Mouse (Mus musculus) limb, embryonic 15.5 days (tissue): ENCODE measurements at regions not wholly inside any gene's neighbourhood (a gene's known extent, or its start where the extent isn't known, plus 50 kb on each side); places are given as distances from the start of the nearest gene placed in this dataset.

Experiments
- ATAC-seq: fragments of 200-750 bp; cut with Nextera tagmentation; 2 replicates; pipeline ENCODE4 v1.8.0; 2017; ENCODE audit warnings: low read depth, moderate TSS enrichment; ENCODE audit not compliant: insufficient number of reproducible peaks, low FRiP score, low TSS enrichment
- H3K27ac ChIP-seq: fragments of 300-500 bp; sonication (generic); 2 replicates; pipeline ENCODE4 v1.5.1; 2015; ENCODE audit warnings: moderate library complexity, mild to moderate bottlenecking, inconsistent platforms
- H3K27me3 ChIP-seq: fragments of 300-500 bp; sonication (generic); 2 replicates; pipeline ENCODE4 v1.6.1; 2015; ENCODE audit warnings: inconsistent platforms
- H3K36me3 ChIP-seq: fragments of 300-500 bp; sonication (generic); 2 replicates; pipeline ENCODE4 v1.6.1; 2015; ENCODE audit warnings: inconsistent platforms
- H3K4me1 ChIP-seq: fragments of 300-500 bp; sonication (generic); 2 replicates; pipeline ENCODE4 v1.6.1; 2015; ENCODE audit warnings: inconsistent platforms
- H3K4me2 ChIP-seq: fragments of 300-500 bp; sonication (generic); 2 replicates; pipeline ENCODE4 v1.6.1; 2015; ENCODE audit warnings: mild to moderate bottlenecking, inconsistent platforms
- H3K4me3 ChIP-seq: fragments of 300-500 bp; sonication (generic); 2 replicates; pipeline ENCODE4 v1.5.1; 2015; ENCODE audit warnings: mild to moderate bottlenecking, inconsistent platforms
- H3K9ac ChIP-seq: fragments of 300-500 bp; sonication (generic); 2 replicates; pipeline ENCODE4 v1.6.1; 2015; ENCODE audit warnings: inconsistent platforms
- H3K9me3 ChIP-seq: fragments of 300-500 bp; sonication (generic); 2 replicates; pipeline ENCODE4 v1.6.1; 2016; ENCODE audit warnings: inconsistent platforms
- WGBS: fragments of 180-500 bp; shearing (Covaris S2); methylation state at CpG from one replicate; pipeline ENCODE4 v1.1.7; 2015; 5-methylcytosine and 5-hydroxymethylcytosine counted together

- Histone ChIP-seq H3K27me3 (no peaks in the 10 kb centered on the region), H3K36me3 (no peaks in the 10 kb centered on the region)
These were observed 1062.8 kb upstream of the Acvr2a start for GRCm38 (mm10) chr2:47750997-47751623.

DNA sequence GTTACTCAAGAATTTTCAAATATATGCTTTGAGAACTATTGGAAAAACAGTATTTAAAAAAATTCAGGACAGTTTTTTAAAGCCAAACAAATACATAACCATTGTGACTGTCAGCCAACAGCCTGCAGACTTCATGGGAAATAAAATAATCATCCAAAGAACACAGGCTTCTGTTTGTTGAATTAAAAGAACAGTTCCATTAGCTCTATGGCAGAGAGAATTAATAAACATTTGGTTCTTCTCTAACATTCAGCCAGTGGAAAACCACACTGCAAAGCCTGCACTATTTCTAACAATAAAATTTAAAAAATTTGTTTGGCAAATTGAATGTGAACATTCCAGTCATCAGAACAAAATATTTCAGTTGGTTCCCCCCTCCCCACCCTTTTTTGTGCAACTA, 1058.2 kb upstream of the Acvr2a start:
- ATAC-seq: no peak
- Histone ChIP-seq H3K27ac (no peak overlapping the region), H3K9me3 (no peaks in the 10 kb centered on the region), H3K27me3 (no peaks in the 10 kb centered on the region), H3K36me3 (no peaks in the 10 kb centered on the region), H3K4me3 (no peak overlapping the region), H3K4me2 (no peak overlapping the region), H3K4me1 (no peaks in the 10 kb centered on the region), H3K9ac (no peak overlapping the region)

More at GRCm38 (mm10) chr2:47750997-47751623, 1062.8 kb upstream of the Acvr2a start:
- WGBS: 77% methylated on average over 4 of the region's 4 CpGs
- H3K4me2 ChIP-seq: no peak overlapping the region
- H3K9ac ChIP-seq: no peak overlapping the region
- no peaks in the 10 kb centered on the region for H3K9me3 ChIP-seq
- ATAC-seq: no peak
- no peak overlapping the region for H3K4me3 ChIP-seq
- H3K27ac ChIP-seq: no peak overlapping the region
- H3K4me1 ChIP-seq: no peaks in the 10 kb centered on the region

- Histone ChIP-seq H3K4me2 (no peak overlapping the region), H3K4me3 (no peak overlapping the region), H3K36me3 (no peaks in the 10 kb centered on the region), H3K27ac (no peak overlapping the region), H3K4me1 (no peaks in the 10 kb centered on the region), H3K9me3 (no peaks in the 10 kb centered on the region), H3K9ac (no peak overlapping the region), H3K27me3 (no peaks in the 10 kb centered on the region)
- 57% methylated on average over 4 of the region's 4 CpGs for WGBS
- ATAC-seq: no peak
These were observed 1057.7 kb upstream of the Acvr2a start for GRCm38 (mm10) chr2:47756248-47756647.

- Histone ChIP-seq H3K36me3 (no peaks in the 10 kb centered on the region), H3K9ac (no peak overlapping the region), H3K27ac (no peak overlapping the region), H3K4me2 (no peak overlapping the region), H3K27me3 (no peaks in the 10 kb centered on the region), H3K4me1 (no peaks in the 10 kb centered on the region), H3K4me3 (no peak overlapping the region), H3K9me3 (no peaks in the 10 kb centered on the region)
- ATAC-seq: no peak
- 39% methylated on average over 1 of the region's 1 CpGs for WGBS
These were observed 1038.1 kb upstream of the Acvr2a start for GRCm38 (mm10) chr2:47775766-47776165.

- Histone ChIP-seq H3K4me1 (no peaks in the 10 kb centered on the region), H3K4me2 (no peak overlapping the region), H3K9me3 (no peaks in the 10 kb centered on the region), H3K36me3 (no peaks in the 10 kb centered on the region), H3K27me3 (no peaks in the 10 kb centered on the region), H3K27ac (no peak overlapping the region), H3K4me3 (no peak overlapping the region), H3K9ac (no peak overlapping the region)
- WGBS: 27% methylated on average over 1 of the region's 1 CpGs
- ATAC-seq: no peak
These were observed 1036.9 kb upstream of the Acvr2a start for GRCm38 (mm10) chr2:47776965-47777364.

DNA sequence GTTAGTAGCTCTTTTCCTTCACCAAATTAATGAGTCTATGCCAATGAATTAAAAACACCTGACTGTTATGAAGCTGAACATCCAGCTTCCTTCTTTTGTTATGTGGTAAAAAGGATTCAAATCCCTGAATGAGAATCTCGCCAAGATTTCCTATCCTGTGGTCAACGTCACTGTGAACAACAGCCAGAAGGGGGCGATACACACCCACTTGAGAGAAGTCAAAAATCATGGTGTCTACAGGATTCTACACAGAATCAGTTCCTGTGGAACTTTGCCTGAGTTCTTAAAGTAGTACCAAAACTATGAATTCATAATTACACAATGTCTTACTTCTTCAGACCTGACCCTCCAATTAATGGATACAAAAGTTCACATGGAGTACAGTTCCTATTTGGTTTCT, 1028.1 kb upstream of the Acvr2a start:
- no peak overlapping the region for H3K9ac ChIP-seq
- H3K36me3 ChIP-seq: no peaks in the 10 kb centered on the region
- no peak overlapping the region for H3K4me2 ChIP-seq
- ATAC-seq: no peak
- no peaks in the 10 kb centered on the region for H3K27me3 ChIP-seq
- H3K9me3 ChIP-seq: no peaks in the 10 kb centered on the region
- no peak overlapping the region for H3K4me3 ChIP-seq
- H3K27ac ChIP-seq: no peak overlapping the region
- no peaks in the 10 kb centered on the region for H3K4me1 ChIP-seq
- WGBS: 11% methylated on average over 3 of the region's 3 CpGs

- ATAC-seq: no peak
- 35% methylated on average over 2 of the region's 2 CpGs for WGBS
- Histone ChIP-seq H3K27ac (no peak overlapping the region), H3K9ac (no peak overlapping the region), H3K4me3 (no peak overlapping the region), H3K36me3 (no peaks in the 10 kb centered on the region), H3K9me3 (no peaks in the 10 kb centered on the region), H3K27me3 (no peaks in the 10 kb centered on the region), H3K4me1 (0 out of 2 replicates have a peak, but pooled peaks cover 2% of the 10 kb centered on the region), H3K4me2 (no peak overlapping the region)
These were observed 991.1 kb upstream of the Acvr2a start for GRCm38 (mm10) chr2:47822746-47823271.

- Histone ChIP-seq H3K4me3 (no peak overlapping the region), H3K27me3 (no peaks in the 10 kb centered on the region), H3K9me3 (no peaks in the 10 kb centered on the region), H3K9ac (no peak overlapping the region), H3K36me3 (no peaks in the 10 kb centered on the region), H3K4me2 (no peak overlapping the region), H3K4me1 (no peaks in the 10 kb centered on the region), H3K27ac (no peak overlapping the region)
- WGBS: 94% methylated on average over 1 of the region's 1 CpGs
- no peak for ATAC-seq
These were observed 981.4 kb upstream of the Acvr2a start for GRCm38 (mm10) chr2:47832493-47832892.

- H3K9ac ChIP-seq: no peak overlapping the region
- H3K4me2 ChIP-seq: no peak overlapping the region
- 67% methylated on average over 1 of the region's 1 CpGs for WGBS
- H3K9me3 ChIP-seq: no peaks in the 10 kb centered on the region
- H3K36me3 ChIP-seq: no peaks in the 10 kb centered on the region
- H3K27me3 ChIP-seq: no peaks in the 10 kb centered on the region
- no peak overlapping the region for H3K27ac ChIP-seq
- ATAC-seq: no peak
- no peaks in the 10 kb centered on the region for H3K4me1 ChIP-seq
- H3K4me3 ChIP-seq: no peak overlapping the region
These were observed 980.4 kb upstream of the Acvr2a start for GRCm38 (mm10) chr2:47833517-47833916.

DNA sequence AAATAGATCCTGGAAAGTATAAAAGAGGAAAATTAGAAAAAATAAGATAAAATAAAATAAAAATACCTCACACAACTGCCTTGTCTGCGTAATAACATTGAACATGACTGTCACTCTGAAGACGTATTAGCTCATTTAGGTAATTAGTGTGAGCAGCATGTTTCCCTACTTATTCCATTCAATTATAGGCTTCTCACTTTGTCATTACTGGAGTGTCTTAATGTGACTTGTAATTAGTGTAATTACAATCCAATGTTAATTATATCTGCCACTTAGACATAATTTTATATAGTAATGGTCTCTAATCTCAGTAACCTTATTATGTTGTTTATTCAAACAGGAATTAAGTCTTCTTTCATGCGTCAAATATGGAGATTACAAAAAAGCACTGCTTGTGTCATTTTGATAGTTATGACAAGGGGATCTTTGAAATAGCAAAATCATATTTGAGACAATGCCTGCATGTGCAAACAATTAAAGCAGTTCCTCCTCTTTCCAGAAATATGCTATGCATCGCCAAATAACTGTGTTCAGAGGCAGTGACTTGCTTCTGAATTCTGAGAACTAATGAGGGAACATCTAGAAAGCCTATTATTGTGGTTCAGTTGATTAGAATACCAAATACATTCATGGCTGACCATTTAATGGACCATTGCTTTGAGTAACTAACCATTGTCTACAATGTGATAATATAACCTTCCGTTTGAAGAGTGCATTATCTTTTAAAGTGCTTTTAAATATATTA, 979.7 kb upstream of the Acvr2a start:
- Histone ChIP-seq H3K9ac (no peak overlapping the region), H3K9me3 (no peaks in the 10 kb centered on the region), H3K4me3 (no peak overlapping the region), H3K27me3 (no peaks in the 10 kb centered on the region), H3K4me1 (no peaks in the 10 kb centered on the region), H3K4me2 (no peak overlapping the region), H3K36me3 (no peaks in the 10 kb centered on the region), H3K27ac (no peak overlapping the region)
- 82% methylated on average over 5 of the region's 5 CpGs for WGBS
- ATAC-seq: no peak

DNA sequence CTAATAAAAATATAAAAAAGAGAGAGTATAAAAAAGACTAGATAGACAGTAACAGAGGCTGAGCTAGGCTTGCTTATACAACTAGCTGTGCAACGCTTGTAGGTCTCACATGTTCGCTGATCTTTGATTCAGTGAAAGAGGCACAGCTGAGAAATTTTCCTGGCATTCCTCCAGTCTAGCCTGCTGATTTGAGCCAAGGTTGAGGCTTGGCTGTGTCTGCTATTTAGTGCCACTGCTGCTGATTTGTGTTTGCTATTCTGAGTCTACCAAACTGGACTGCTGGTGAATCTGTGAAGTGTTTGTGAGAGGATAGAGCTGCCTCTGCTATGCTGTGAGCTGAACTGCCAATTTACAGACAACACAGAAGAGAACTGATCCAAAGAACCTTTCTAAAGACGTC, 956.7 kb upstream of the Acvr2a start:
- no peaks in the 10 kb centered on the region for H3K4me1 ChIP-seq
- no peak for ATAC-seq
- 63% methylated on average over 3 of the region's 3 CpGs for WGBS
- H3K9me3 ChIP-seq: no peaks in the 10 kb centered on the region
- no peaks in the 10 kb centered on the region for H3K27me3 ChIP-seq
- H3K4me3 ChIP-seq: no peak overlapping the region
- H3K36me3 ChIP-seq: no peaks in the 10 kb centered on the region
- no peak overlapping the region for H3K4me2 ChIP-seq
- no peak overlapping the region for H3K9ac ChIP-seq
- no peak overlapping the region for H3K27ac ChIP-seq

- WGBS: 82% methylated on average over 1 of the region's 1 CpGs
- ATAC-seq: no peak
- Histone ChIP-seq H3K4me3 (no peak overlapping the region), H3K36me3 (no peaks in the 10 kb centered on the region), H3K27me3 (no peaks in the 10 kb centered on the region), H3K27ac (no peak overlapping the region), H3K9me3 (no peaks in the 10 kb centered on the region), H3K4me2 (no peak overlapping the region), H3K9ac (no peak overlapping the region), H3K4me1 (no peaks in the 10 kb centered on the region)
These were observed 951.5 kb upstream of the Acvr2a start for GRCm38 (mm10) chr2:47862446-47862845.
